In the genomic region with DNA sequence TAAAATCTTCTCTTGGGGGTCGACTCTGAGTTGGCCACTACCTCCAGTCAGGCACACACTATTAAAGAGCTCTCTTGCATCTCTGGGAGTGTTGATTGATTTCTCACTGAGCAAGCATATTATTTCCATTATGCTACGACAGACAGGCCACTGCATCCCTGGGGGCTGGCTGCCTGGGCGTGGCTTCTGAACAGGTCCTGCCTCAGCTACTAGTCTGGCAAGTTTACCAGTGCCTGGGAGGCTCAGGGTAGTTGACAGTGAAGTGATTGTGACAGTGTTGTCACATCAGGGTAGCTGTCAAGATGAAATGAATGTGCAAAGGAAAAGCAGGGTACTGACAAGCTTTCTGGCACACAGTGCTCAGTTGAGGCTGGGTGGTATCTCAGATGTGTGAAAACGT, we compare ENCODE assay signal across 25 mouse cellular contexts. TPM values are rescaled to one million over a fixed set of nuclear protein-coding genes. Genes with fewer than 3 reads are reported as not detected.
"Had no signal": no experiment of that assay in that cellular context is flagged by ENCODE, and none has a peak within 500 bp of the region (broad histone marks: within the 10 kb centered on the region; RNA-seq: fewer than 3 reads in every experiment).

No protein-coding gene starts in this region.

- H3K4me3 ChIP-seq: limb, embryonic 12.5 days; limb, embryonic 15.5 days; myocyte; neural tube, embryonic 13.5 days had no signal

- H3K9ac ChIP-seq: limb, embryonic 12.5 days; limb, embryonic 15.5 days; liver, embryonic 14.5 days; liver, postnatal 0 days; lung, embryonic 14.5 days; neural tube, embryonic 13.5 days had no signal

- ATAC-seq: liver, postnatal 0 days; lung, postnatal 0 days; midbrain, embryonic 16.5 days had no signal

- H3K27me3 ChIP-seq: limb, embryonic 12.5 days; limb, embryonic 15.5 days; neural tube, embryonic 13.5 days had no signal

- H3K4me2 ChIP-seq: limb, embryonic 12.5 days; limb, embryonic 15.5 days; liver, embryonic 11.5 days; lung, embryonic 14.5 days; neural tube, embryonic 13.5 days had no signal

- H3K36me3 ChIP-seq: limb, embryonic 12.5 days; limb, embryonic 15.5 days; neural tube, embryonic 13.5 days had no signal

- H3K27ac ChIP-seq: limb, embryonic 12.5 days; limb, embryonic 15.5 days; liver, embryonic 14.5 days; macrophage; neural tube, embryonic 13.5 days had no signal

- H3K9me3 ChIP-seq: limb, embryonic 12.5 days; limb, embryonic 15.5 days; neural tube, embryonic 13.5 days had no signal

- DNase-seq: kidney, adult 18-20 months; kidney, adult 9 months; kidney, postnatal 14 days; kidney, postnatal 4 days; left cerebral cortex, postnatal 4 days; liver, postnatal 0 days; right cerebral cortex, adult 18-20 months; right cerebral cortex, postnatal 25 days; thymus, adult 2 months; thymus, postnatal 14 days; thymus, postnatal 4 days had no signal

RNA-seq across cellular contexts. Expression of a gene that starts 50.1 kb away (rescaled TPM):
- polyA plus RNA-seq: kidney, embryonic 16.5 days; limb, embryonic 12.5 days; limb, embryonic 15.5 days; lung, embryonic 14.5 days; lung, postnatal 0 days; macrophage; midbrain, embryonic 16.5 days; myocyte; neural tube, embryonic 13.5 days; small intestine, adult 2 months; spleen, adult 2 months; stomach, embryonic 16.5 days had no signal
